ENCODE assay signal across 8 mouse cellular contexts in genomic region chr4:133129391-133129790, GRCm38 (mm10). TPM values are rescaled to one million over a fixed set of nuclear protein-coding genes. Genes with fewer than 3 reads are reported as not detected.
DNase-seq lines count a peak whose midpoint lies in the region; ATAC-seq and TF ChIP-seq lines count a peak whose summit lies in the region.

No protein-coding gene starts in this region.

- peak; percentile 13 for DNase-seq in adrenal gland, postnatal 10 days
- DNase-seq in adrenal gland, postnatal 14 days: no peak
- no peak for DNase-seq in adipocyte (ENCODE audit: low spot score)
- DNase-seq in embryo, embryonic 9.5 days (ENCODE audit: extremely low spot score): no peak

- no peaks in the 10 kb centered on the region for H3K9me3 ChIP-seq in forebrain, embryonic 12.5 days
- no peaks in the 10 kb centered on the region for H3K9me3 ChIP-seq in limb, embryonic 15.5 days
- no peaks in the 10 kb centered on the region; the same call in 1 of the 2 replicates for H3K9me3 ChIP-seq in stomach, embryonic 14.5 days (ENCODE audit: control insufficient read depth, low read depth, low read length)

- no peak for TF ChIP-seq CTCF in C2C12 (IDR thresholded peaks at IDR 0.05; ENCODE audit: control insufficient read depth, insufficient read depth, insufficient read length)

- H3ac ChIP-seq in C2C12 (ENCODE audit: control insufficient read depth, insufficient read length, low read depth): peak overlapping the region; percentile 69

- peak overlapping the region; percentile 53 for H3K9ac ChIP-seq in forebrain, embryonic 12.5 days
- no peak overlapping the region for H3K9ac ChIP-seq in limb, embryonic 15.5 days
- peak overlapping the region; percentile 25; the same call in 1 of the 2 replicates for H3K9ac ChIP-seq in stomach, embryonic 14.5 days (replicated peaks; ENCODE audit: low read depth, low read length)

- peak overlapping the region; percentile 85 for H3K4me3 ChIP-seq in C2C12 (ENCODE audit: insufficient read depth, poor library complexity, severe bottlenecking)
- H3K4me3 ChIP-seq in forebrain, embryonic 12.5 days (replicated peaks): peak overlapping the region; percentile 98
- H3K4me3 ChIP-seq in limb, embryonic 15.5 days: peak overlapping the region; percentile 95
- H3K4me3 ChIP-seq in stomach, embryonic 14.5 days (ENCODE audit: low read depth, low read length): peak overlapping the region; percentile 97

- peaks cover 29% of the 10 kb centered on the region for H3K4me1 ChIP-seq in forebrain, embryonic 12.5 days
- peaks cover 14% of the 10 kb centered on the region for H3K4me1 ChIP-seq in limb, embryonic 15.5 days
- H3K4me1 ChIP-seq in stomach, embryonic 14.5 days (ENCODE audit: control insufficient read depth, insufficient read depth, low read length): peaks cover 7% of the 10 kb centered on the region; the same call in 1 of the 2 replicates

- H3K79me2 ChIP-seq in C2C12 (ENCODE audit: control insufficient read depth, insufficient read depth): peaks cover 49% of the 10 kb centered on the region

- H3K27me3 ChIP-seq in C2C12 (ENCODE audit: control insufficient read depth, insufficient read depth, insufficient read length): no peaks in the 10 kb centered on the region
- no peaks in the 10 kb centered on the region for H3K27me3 ChIP-seq in forebrain, embryonic 12.5 days
- no peaks in the 10 kb centered on the region for H3K27me3 ChIP-seq in limb, embryonic 15.5 days
- H3K27me3 ChIP-seq in stomach, embryonic 14.5 days (ENCODE audit: control insufficient read depth, insufficient read depth, low read length): no peaks in the 10 kb centered on the region

- H3K4me2 ChIP-seq in forebrain, embryonic 12.5 days: peak overlapping the region; percentile 90
- peak overlapping the region; percentile 78 for H3K4me2 ChIP-seq in limb, embryonic 15.5 days
- peak overlapping the region; percentile 65 for H3K4me2 ChIP-seq in stomach, embryonic 14.5 days (replicated peaks; ENCODE audit: low read depth, low read length)

- ATAC-seq in forebrain, embryonic 12.5 days (ENCODE audit: low FRiP score): no peak
- no peak for ATAC-seq in limb, embryonic 15.5 days (ENCODE audit: insufficient number of reproducible peaks, low FRiP score, low TSS enrichment, low read depth)
- no peak for ATAC-seq in stomach, embryonic 14.5 days (ENCODE audit: insufficient number of reproducible peaks, insufficient read depth, low FRiP score, low read depth)

- WGBS in forebrain, embryonic 12.5 days: 33% methylated on average over 11 of the region's 11 CpGs
- WGBS in limb, embryonic 15.5 days: 50% methylated on average over 11 of the region's 11 CpGs
- 37% methylated on average over 11 of the region's 11 CpGs for WGBS in stomach, embryonic 14.5 days

- no peaks in the 10 kb centered on the region for H3K36me3 ChIP-seq in C2C12 (ENCODE audit: control insufficient read depth, insufficient read depth)
- no peaks in the 10 kb centered on the region; the same call in 1 of the 2 replicates for H3K36me3 ChIP-seq in forebrain, embryonic 12.5 days (replicated peaks)
- 0 out of 2 replicates have a peak, but pooled peaks cover 6% of the 10 kb centered on the region for H3K36me3 ChIP-seq in limb, embryonic 15.5 days
- H3K36me3 ChIP-seq in stomach, embryonic 14.5 days (ENCODE audit: control insufficient read depth, insufficient read depth, low read length): no peaks in the 10 kb centered on the region

- peak overlapping the region; percentile 51 for H3K27ac ChIP-seq in forebrain, embryonic 12.5 days
- peak overlapping the region; percentile 83 for H3K27ac ChIP-seq in limb, embryonic 15.5 days
- peak overlapping the region; percentile 81 for H3K27ac ChIP-seq in stomach, embryonic 14.5 days (ENCODE audit: low read length)

- H3K79me3 ChIP-seq in C2C12 (ENCODE audit: low read depth): peaks cover 35% of the 10 kb centered on the region

TF ChIP-seq in C2C12, 6 proteins besides CTCF, POLR2A, EP300 and RAD21:
- TF ChIP-seq MAX (IDR thresholded peaks at IDR 0.05) (no peak), MYOD1 (IDR thresholded peaks at IDR 0.05; ENCODE audit: control insufficient read depth, insufficient read length, low read depth) (no peak), USF1 (IDR thresholded peaks at IDR 0.05; ENCODE audit: low read depth) (no peak), CEBPB (IDR thresholded peaks at IDR 0.05; ENCODE audit: low read depth) (no peak), FOSL1 (IDR thresholded peaks at IDR 0.05; ENCODE audit: insufficient read depth, low read length, poor library complexity, severe bottlenecking) (no peak), MYOG (IDR thresholded peaks at IDR 0.05; ENCODE audit: control insufficient read depth, extremely low read depth, insufficient read length) (no peak)
TF ChIP-seq in C2C12: peak in this region for 0.

RNA-seq across cellular contexts. Expression of gene Wasf2, which starts 0.9 kb away (rescaled TPM):
- total RNA-seq in adrenal gland, postnatal 10 days (2021): 100 to 1,000 TPM; 122 to 123 TPM
- total RNA-seq in adrenal gland, postnatal 14 days (2021): 117 and 150 TPM in 2 replicates
- 52.1 TPM for polyA plus RNA-seq in C2C12 (2012; fragmentation: generic; extraction: Trizol)
- 36.4 and 42.5 TPM in 2 replicates for polyA plus RNA-seq in forebrain, embryonic 12.5 days (2016; fragmentation: Nextera tagmentation; extraction: Ambion mirVana)
- polyA plus RNA-seq in limb, embryonic 15.5 days (2015; fragmentation: Nextera tagmentation; extraction: Ambion mirVana): 117 and 129 TPM in 2 replicates
- polyA plus RNA-seq in stomach, embryonic 14.5 days (2014; fragmentation: Nextera tagmentation; extraction: Ambion mirVana): 120 and 124 TPM in 2 replicates
